Mouse (Mus musculus): Measurements from ENCODE around the gene Sema6b.

GRCm38 (mm10) chr17:56164510-56164909, 24.4 kb upstream of the Sema6b start:
- TF ChIP-seq EP300 (IDR thresholded peaks at IDR 0.05; ENCODE audit: insufficient read depth, low read depth, low read length) (no peak), CTCF (IDR thresholded peaks at IDR 0.05) (no peak)

Measured in heart, adult 2 months (tissue).